Mouse (Mus musculus): Measurements from ENCODE around the gene Zbtb7b. TPM values are rescaled to one million over a fixed set of nuclear protein-coding genes. Genes with fewer than 3 reads are reported as not detected.
A peak's percentile ranks its signal among the peaks of the same experiment; 100 is the strongest.

Gene Zbtb7b
- polyA plus RNA-seq, 1 experiment from 2014 or later: 8.0 TPM

DNA sequence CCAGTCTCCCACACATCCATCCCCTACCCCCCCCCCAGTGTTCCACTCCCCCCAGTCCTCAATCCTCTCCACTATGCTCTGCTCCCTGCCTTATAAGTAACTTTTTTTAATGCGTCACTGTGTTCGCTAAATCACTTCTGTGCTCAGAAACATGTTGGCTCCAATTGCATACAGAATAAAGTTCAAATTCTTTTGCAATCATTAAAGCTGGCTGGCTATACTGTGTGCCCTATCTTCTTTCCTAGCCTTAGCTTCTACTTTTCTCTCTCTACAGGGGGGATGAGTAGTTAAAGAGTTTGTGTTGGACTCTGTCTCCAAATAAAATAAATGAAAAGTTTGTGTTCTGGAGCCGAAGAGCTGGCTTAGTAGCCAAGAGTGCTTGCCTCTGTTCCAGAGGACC lies 15.1 kb upstream of the Zbtb7b start:
- H3K4me2 ChIP-seq (ENCODE audit: low read depth, low read length): no peak overlapping the region
- H3K36me3 ChIP-seq (ENCODE audit: control insufficient read depth, insufficient read depth, low read length): peaks cover 16% of the 10 kb centered on the region
- no peak overlapping the region for H3K4me3 ChIP-seq (replicated peaks; ENCODE audit: low read length)
- ATAC-seq (ENCODE audit: insufficient read depth, low FRiP score): no peak
- no peaks in the 10 kb centered on the region for H3K27me3 ChIP-seq (ENCODE audit: control insufficient read depth, insufficient read depth, low read length)
- WGBS: 91% methylated on average over 3 of the region's 3 CpGs
- no peak overlapping the region for H3K27ac ChIP-seq (ENCODE audit: low read length)
- no peaks in the 10 kb centered on the region for H3K9me3 ChIP-seq (replicated peaks; ENCODE audit: control insufficient read depth, low read length)
- H3K4me1 ChIP-seq (ENCODE audit: control insufficient read depth, insufficient read depth, low read length): peaks cover 3% of the 10 kb centered on the region; the same call in 1 of the 2 replicates
- no peak overlapping the region for H3K9ac ChIP-seq (ENCODE audit: low read length)

GRCm38 (mm10) chr3:89408448-89408847 lies 13.9 kb upstream of the Zbtb7b start:
- Histone ChIP-seq H3K27me3 (ENCODE audit: control insufficient read depth, insufficient read depth, low read length) (no peaks in the 10 kb centered on the region), H3K36me3 (ENCODE audit: control insufficient read depth, insufficient read depth, low read length) (peaks cover 8% of the 10 kb centered on the region; the same call in 1 of the 2 replicates), H3K9me3 (replicated peaks; ENCODE audit: control insufficient read depth, low read length) (no peaks in the 10 kb centered on the region), H3K4me3 (replicated peaks; ENCODE audit: low read length) (no peak overlapping the region), H3K4me1 (ENCODE audit: control insufficient read depth, insufficient read depth, low read length) (peaks cover 3% of the 10 kb centered on the region; the same call in 1 of the 2 replicates), H3K4me2 (ENCODE audit: low read depth, low read length) (no peak overlapping the region), H3K9ac (ENCODE audit: low read length) (no peak overlapping the region), H3K27ac (ENCODE audit: low read length) (no peak overlapping the region)
- WGBS: 62% methylated on average over 16 of the region's 16 CpGs
- ATAC-seq (ENCODE audit: insufficient read depth, low FRiP score): no peak

- Histone ChIP-seq H3K4me3 (replicated peaks; ENCODE audit: low read length) (no peak overlapping the region), H3K4me1 (ENCODE audit: control insufficient read depth, insufficient read depth, low read length) (peaks cover 3% of the 10 kb centered on the region; the same call in 1 of the 2 replicates), H3K36me3 (ENCODE audit: control insufficient read depth, insufficient read depth, low read length) (peaks cover 8% of the 10 kb centered on the region; the same call in 1 of the 2 replicates), H3K9ac (ENCODE audit: low read length) (no peak overlapping the region), H3K27ac (ENCODE audit: low read length) (no peak overlapping the region), H3K4me2 (ENCODE audit: low read depth, low read length) (no peak overlapping the region), H3K9me3 (replicated peaks; ENCODE audit: control insufficient read depth, low read length) (no peaks in the 10 kb centered on the region), H3K27me3 (ENCODE audit: control insufficient read depth, insufficient read depth, low read length) (no peaks in the 10 kb centered on the region)
- ATAC-seq (ENCODE audit: insufficient read depth, low FRiP score): no peak
- WGBS: 91% methylated on average over 6 of the region's 6 CpGs
These were observed 12.3 kb upstream of the Zbtb7b start for GRCm38 (mm10) chr3:89406887-89407286.

DNA sequence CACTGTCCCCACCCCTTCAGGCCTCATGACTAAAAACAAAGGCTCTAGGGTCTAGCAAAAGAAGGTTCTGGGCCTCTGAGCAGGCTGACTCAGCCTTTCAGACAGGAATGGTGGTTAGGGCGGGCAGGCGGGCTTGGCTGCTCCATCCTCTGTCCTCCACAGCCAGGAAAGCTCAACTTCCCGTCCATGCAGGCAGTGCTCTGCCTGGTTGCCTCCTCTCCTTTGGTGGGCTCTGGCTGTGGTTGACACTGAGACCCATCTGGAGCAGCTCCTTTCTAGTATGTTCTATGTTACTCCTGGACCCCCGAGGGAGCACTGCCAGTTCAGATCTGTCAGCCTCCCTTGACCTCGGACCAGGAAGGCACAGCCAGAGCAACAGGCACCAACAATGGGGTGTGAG lies 8.1 kb upstream of the Zbtb7b start, which contains the start of gene Lenep:
Gene Lenep, minus strand, starts transcription at position 101 of the 400 bp plus-strand sequence.
- H3K27ac ChIP-seq (ENCODE audit: low read length): no peak within 1 kb of the TSS
- ATAC-seq (ENCODE audit: insufficient read depth, low FRiP score): no peak
- H3K9ac ChIP-seq (ENCODE audit: low read length): no peak within 1 kb of the TSS
- H3K36me3 ChIP-seq (ENCODE audit: control insufficient read depth, insufficient read depth, low read length): peaks cover 7% of the 10 kb centered on the region; the same call in 1 of the 2 replicates
- no peaks in the 10 kb centered on the region for H3K27me3 ChIP-seq (ENCODE audit: control insufficient read depth, insufficient read depth, low read length)
- 72% methylated on average over 5 of the region's 5 CpGs for WGBS
- H3K4me3 ChIP-seq (replicated peaks; ENCODE audit: low read length): no peak within 1 kb of the TSS
- H3K9me3 ChIP-seq (replicated peaks; ENCODE audit: control insufficient read depth, low read length): no peaks in the 10 kb centered on the region
- H3K4me2 ChIP-seq (ENCODE audit: low read depth, low read length): no peak within 1 kb of the TSS
- no peaks in the 10 kb centered on the region for H3K4me1 ChIP-seq (ENCODE audit: control insufficient read depth, insufficient read depth, low read length)

DNA sequence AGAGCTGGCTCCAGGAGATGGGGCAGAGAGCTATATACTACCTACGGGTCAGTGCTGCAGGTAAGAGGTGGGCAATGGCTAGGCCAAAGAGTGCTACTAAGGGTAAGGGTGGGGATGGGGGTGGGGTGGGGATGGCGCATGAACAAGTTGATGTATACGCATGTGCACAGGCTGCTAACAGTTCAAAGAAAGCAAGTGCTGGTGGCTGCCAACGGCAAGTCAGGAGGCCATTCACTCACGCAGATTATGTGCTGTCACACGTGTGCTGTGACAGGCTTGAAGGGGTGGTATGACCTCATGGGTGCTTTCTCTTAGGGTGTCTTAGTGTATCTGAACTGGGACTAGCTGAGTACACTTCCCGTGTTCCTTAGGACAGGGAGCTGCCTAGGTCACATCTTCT lies 6.8 kb upstream of the Zbtb7b start:
- Histone ChIP-seq H3K27me3 (ENCODE audit: control insufficient read depth, insufficient read depth, low read length) (no peaks in the 10 kb centered on the region), H3K4me2 (ENCODE audit: low read depth, low read length) (no peak overlapping the region), H3K4me3 (replicated peaks; ENCODE audit: low read length) (no peak overlapping the region), H3K9me3 (replicated peaks; ENCODE audit: control insufficient read depth, low read length) (no peaks in the 10 kb centered on the region), H3K9ac (ENCODE audit: low read length) (no peak overlapping the region), H3K27ac (ENCODE audit: low read length) (no peak overlapping the region), H3K36me3 (ENCODE audit: control insufficient read depth, insufficient read depth, low read length) (no peaks in the 10 kb centered on the region), H3K4me1 (ENCODE audit: control insufficient read depth, insufficient read depth, low read length) (no peaks in the 10 kb centered on the region)
- ATAC-seq (ENCODE audit: insufficient read depth, low FRiP score): no peak
- 92% methylated on average over 7 of the region's 7 CpGs for WGBS

DNA sequence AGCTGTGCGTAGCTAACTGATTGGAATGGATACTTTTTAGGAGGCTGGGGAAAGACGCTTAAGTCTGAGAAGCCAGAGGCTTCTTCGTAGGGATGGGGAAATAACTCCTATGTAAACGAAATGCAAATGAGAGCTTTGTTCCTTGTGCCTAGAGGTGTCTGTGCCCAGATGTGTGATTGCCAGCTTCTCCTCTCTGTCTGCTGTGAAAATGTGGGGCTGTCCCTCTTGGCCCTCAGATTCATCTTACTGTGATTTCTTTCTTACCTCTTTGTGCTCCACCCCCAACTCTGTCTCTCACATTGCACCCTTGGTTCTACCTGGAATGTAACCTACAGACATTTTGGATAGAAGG lies 2.1 kb upstream of the Zbtb7b start:
- Histone ChIP-seq H3K27me3 (ENCODE audit: control insufficient read depth, insufficient read depth, low read length) (no peaks in the 10 kb centered on the region), H3K4me2 (ENCODE audit: low read depth, low read length) (peak overlapping the region; percentile 100), H3K36me3 (ENCODE audit: control insufficient read depth, insufficient read depth, low read length) (no peaks in the 10 kb centered on the region), H3K4me3 (replicated peaks; ENCODE audit: low read length) (peak overlapping the region; percentile 81), H3K9ac (ENCODE audit: low read length) (peak overlapping the region; percentile 86), H3K9me3 (replicated peaks; ENCODE audit: control insufficient read depth, low read length) (no peaks in the 10 kb centered on the region), H3K27ac (ENCODE audit: low read length) (peak overlapping the region; percentile 98), H3K4me1 (ENCODE audit: control insufficient read depth, insufficient read depth, low read length) (peaks cover 15% of the 10 kb centered on the region)
- no peak for ATAC-seq (ENCODE audit: insufficient read depth, low FRiP score)
- 2% methylated on average over 4 of the region's 4 CpGs for WGBS

GRCm38 (mm10) chr3:89395806-89396653 lies 1.5 kb upstream of the Zbtb7b start:
- WGBS: under 1% methylated on average over 44 of the region's 44 CpGs
- H3K9me3 ChIP-seq (replicated peaks; ENCODE audit: control insufficient read depth, low read length): no peaks in the 10 kb centered on the region
- ATAC-seq (ENCODE audit: insufficient read depth, low FRiP score): no peak

GRCm38 (mm10) chr3:89395419-89395805 lies 836 bp upstream of the Zbtb7b start:
- peak overlapping the region; percentile 86 for H3K9ac ChIP-seq (ENCODE audit: low read length)
- ATAC-seq (ENCODE audit: insufficient read depth, low FRiP score): no peak

More at GRCm38 (mm10) chr3:89395806-89396653, 1.5 kb upstream of the Zbtb7b start:
- peak overlapping the region; percentile 81 for H3K4me3 ChIP-seq (replicated peaks; ENCODE audit: low read length)
- H3K9ac ChIP-seq (ENCODE audit: low read length): peak overlapping the region; percentile 86
- H3K36me3 ChIP-seq (ENCODE audit: control insufficient read depth, insufficient read depth, low read length): no peaks in the 10 kb centered on the region
- peaks cover 18% of the 10 kb centered on the region for H3K4me1 ChIP-seq (ENCODE audit: control insufficient read depth, insufficient read depth, low read length)
- H3K4me2 ChIP-seq (ENCODE audit: low read depth, low read length): peak overlapping the region; percentile 100
- H3K27me3 ChIP-seq (ENCODE audit: control insufficient read depth, insufficient read depth, low read length): no peaks in the 10 kb centered on the region
- H3K27ac ChIP-seq (ENCODE audit: low read length): peak overlapping the region; percentile 98

DNA sequence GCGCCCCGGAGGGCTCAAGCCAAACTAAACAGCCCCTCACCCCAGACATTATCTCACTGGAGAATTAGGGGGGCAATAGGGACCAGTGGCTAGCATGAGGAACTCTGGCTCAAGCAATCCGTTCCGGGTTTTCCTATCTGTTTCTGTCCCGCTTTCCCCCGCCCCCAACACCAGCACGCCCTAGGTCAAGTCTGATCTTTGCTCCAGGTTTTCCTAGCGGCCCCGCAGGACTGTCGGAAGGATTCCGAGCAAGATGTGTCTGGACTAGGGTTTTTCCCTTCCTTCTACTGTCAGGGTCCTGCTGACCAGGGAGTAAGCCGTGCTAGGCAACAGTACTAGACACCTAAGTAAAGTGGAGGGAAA lies 299 bp upstream of the Zbtb7b start:
- Histone ChIP-seq H3K27ac (ENCODE audit: low read length) (peak overlapping the region; percentile 98), H3K9me3 (replicated peaks; ENCODE audit: control insufficient read depth, low read length) (no peaks in the 10 kb centered on the region), H3K9ac (ENCODE audit: low read length) (peak overlapping the region; percentile 86), H3K4me1 (ENCODE audit: control insufficient read depth, insufficient read depth, low read length) (peaks cover 25% of the 10 kb centered on the region), H3K27me3 (ENCODE audit: control insufficient read depth, insufficient read depth, low read length) (no peaks in the 10 kb centered on the region), H3K4me3 (replicated peaks; ENCODE audit: low read length) (peak overlapping the region; percentile 81), H3K36me3 (ENCODE audit: control insufficient read depth, insufficient read depth, low read length) (no peaks in the 10 kb centered on the region), H3K4me2 (ENCODE audit: low read depth, low read length) (peak overlapping the region; percentile 100)
- WGBS: under 1% methylated on average over 12 of the region's 12 CpGs
- ATAC-seq (ENCODE audit: insufficient read depth, low FRiP score): peak; percentile 16

More at GRCm38 (mm10) chr3:89395419-89395805, 836 bp upstream of the Zbtb7b start:
- Histone ChIP-seq H3K36me3 (ENCODE audit: control insufficient read depth, insufficient read depth, low read length) (no peaks in the 10 kb centered on the region), H3K27ac (ENCODE audit: low read length) (peak overlapping the region; percentile 98), H3K9me3 (replicated peaks; ENCODE audit: control insufficient read depth, low read length) (no peaks in the 10 kb centered on the region), H3K27me3 (ENCODE audit: control insufficient read depth, insufficient read depth, low read length) (no peaks in the 10 kb centered on the region), H3K4me2 (ENCODE audit: low read depth, low read length) (peak overlapping the region; percentile 100), H3K4me1 (ENCODE audit: control insufficient read depth, insufficient read depth, low read length) (peaks cover 19% of the 10 kb centered on the region), H3K4me3 (replicated peaks; ENCODE audit: low read length) (peak overlapping the region; percentile 81)
- 6% methylated on average over 10 of the region's 10 CpGs for WGBS

Measured in stomach, embryonic 16.5 days (tissue).